Mouse (Mus musculus): Measurements from ENCODE around the gene Tph2.
"Not testable (repeated sequence)": the region's sequence is repeated elsewhere in the genome, so short reads cannot be mapped to it uniquely, and the experiment has no call there.

Gene Tph2

GRCm38 (mm10) chr10:115184697-115185096 is at the start of gene Tph2:
Gene Tph2 (minus strand): TSS chr10:115185022.
- DNase-seq, result peak; percentile 29

- DNase-seq, result no peak
These were observed 49.0 kb upstream of the Tph2 start for GRCm38 (mm10) chr10:115233798-115234197.

- no peak for DNase-seq
These were observed 47.7 kb upstream of the Tph2 start for GRCm38 (mm10) chr10:115232513-115232912.

- no peak for DNase-seq
These were observed 44.2 kb upstream of the Tph2 start for GRCm38 (mm10) chr10:115229023-115229422.

- DNase-seq, result no peak
These were observed 41.8 kb upstream of the Tph2 start for GRCm38 (mm10) chr10:115226586-115226985.

GRCm38 (mm10) chr10:115223845-115224244 is 39.0 kb upstream of the Tph2 start:
- DNase-seq, result no peak

GRCm38 (mm10) chr10:115212916-115213580 is 28.2 kb upstream of the Tph2 start:
- DNase-seq, result no peak

GRCm38 (mm10) chr10:115205825-115206224 is 21.0 kb upstream of the Tph2 start:
- no peak for DNase-seq

- no peak for DNase-seq
These were observed 20.5 kb upstream of the Tph2 start for GRCm38 (mm10) chr10:115205284-115205683.

- no peak for DNase-seq
These were observed 6.4 kb upstream of the Tph2 start for GRCm38 (mm10) chr10:115191214-115191613.

GRCm38 (mm10) chr10:115187390-115187789 is 2.6 kb upstream of the Tph2 start:
- no peak for DNase-seq

- DNase-seq, result no peak
These were observed 3.8 kb downstream of the Tph2 start for GRCm38 (mm10) chr10:115181034-115181433.

GRCm38 (mm10) chr10:115178019-115178418 is 6.8 kb downstream of the Tph2 start:
- DNase-seq, result not testable (repeated sequence)

GRCm38 (mm10) chr10:115175591-115175991 is 9.2 kb downstream of the Tph2 start:
- no peak for DNase-seq

- DNase-seq, result no peak
These were observed 11.5 kb downstream of the Tph2 start for GRCm38 (mm10) chr10:115173336-115173735.

- DNase-seq, result peak; percentile 11
These were observed 13.4 kb downstream of the Tph2 start for GRCm38 (mm10) chr10:115171351-115171818.

GRCm38 (mm10) chr10:115170496-115171350 is 14.1 kb downstream of the Tph2 start:
- DNase-seq, result no peak

GRCm38 (mm10) chr10:115169410-115169809 is 15.4 kb downstream of the Tph2 start:
- DNase-seq, result no peak

- DNase-seq, result no peak
These were observed 24.5 kb downstream of the Tph2 start for GRCm38 (mm10) chr10:115160289-115160688.

- no peak for DNase-seq
These were observed 37.5 kb downstream of the Tph2 start for GRCm38 (mm10) chr10:115147308-115147707.

GRCm38 (mm10) chr10:115146257-115146898 is 38.4 kb downstream of the Tph2 start:
- DNase-seq, result no peak

GRCm38 (mm10) chr10:115144542-115144941 is 40.3 kb downstream of the Tph2 start:
- DNase-seq, result no peak

- no peak for DNase-seq
These were observed 41.2 kb downstream of the Tph2 start for GRCm38 (mm10) chr10:115143641-115144040.

Measured in right cerebral cortex, adult 18-20 months (tissue).